Mouse (Mus musculus) macrophage (primary cell): Measurements from ENCODE around the gene Ppp4r3a. TPM values are rescaled to one million over a fixed set of nuclear protein-coding genes. Genes with fewer than 3 reads are reported as not detected.

Source experiments
- H3K27ac ChIP-seq: fragments of 350-480 bp; formaldehyde crosslinking; 2 replicates; pipeline ENCODE4 v1.9.0; 2021
- H3K36me3 ChIP-seq: fragments of 350-480 bp; formaldehyde crosslinking; 2 replicates; pipeline ENCODE4 v1.9.0; 2021; ENCODE audit errors: inconsistent target
- H3K4me3 ChIP-seq: fragments of 350-480 bp; formaldehyde crosslinking; 2 replicates; pipeline ENCODE4 v1.9.0; 2021; ENCODE audit errors: inconsistent target
- H3K79me2 ChIP-seq: fragments of 350-480 bp; formaldehyde crosslinking; 2 replicates; pipeline ENCODE4 v1.9.0; 2021; ENCODE audit errors: inconsistent target
- WGBS: methylation state at CpG from one replicate; pipeline ENCODE4 v1.1.7; 2026; ENCODE audit warnings: inconsistent platforms; ENCODE audit not compliant: missing documents; 5-methylcytosine and 5-hydroxymethylcytosine counted together
- polyA plus RNA-seq: library from polyadenylated mRNA; stranded (reverse); fragments of 250-400 nt; gene quantifications from 3 replicates; pipeline ENCODE4 v1.2.4, GENCODE M21; 2018; ENCODE audit warnings: inconsistent platforms

Gene Ppp4r3a
- polyA plus RNA-seq, 1 experiment from 2014 or later = 62.1 TPM

- H3K36me3 ChIP-seq = no peaks in the 10 kb centered on the region
- 92% methylated on average over 16 of the region's 16 CpGs for WGBS
Measured at GRCm38 (mm10) chr12:100995607-100996377, 87.7 kb downstream of the Ppp4r3a start.

GRCm38 (mm10) chr12:100994140-100995015 is 89.1 kb downstream of the Ppp4r3a start:
- Histone ChIP-seq H3K4me3 (no peak overlapping the region), H3K27ac (no peak overlapping the region), H3K79me2 (no peaks in the 10 kb centered on the region), H3K36me3 (no peaks in the 10 kb centered on the region)
- WGBS = 78% methylated on average over 3 of the region's 3 CpGs

More at GRCm38 (mm10) chr12:100995607-100996377, 87.7 kb downstream of the Ppp4r3a start:
- no peak overlapping the region for H3K4me3 ChIP-seq
- H3K79me2 ChIP-seq = no peaks in the 10 kb centered on the region
- H3K27ac ChIP-seq = no peak overlapping the region

GRCm38 (mm10) chr12:100993146-100993545 is 90.4 kb downstream of the Ppp4r3a start:
- Histone ChIP-seq H3K79me2 (no peaks in the 10 kb centered on the region), H3K36me3 (no peaks in the 10 kb centered on the region), H3K27ac (no peak overlapping the region), H3K4me3 (no peak overlapping the region)
- WGBS = 63% methylated on average over 3 of the region's 3 CpGs

- Histone ChIP-seq H3K36me3 (no peaks in the 10 kb centered on the region), H3K4me3 (no peak overlapping the region), H3K79me2 (no peaks in the 10 kb centered on the region), H3K27ac (no peak overlapping the region)
- 88% methylated on average over 7 of the region's 7 CpGs for WGBS
Measured at GRCm38 (mm10) chr12:100992505-100992904, 91.0 kb downstream of the Ppp4r3a start.

GRCm38 (mm10) chr12:100991119-100991518 is 92.4 kb downstream of the Ppp4r3a start:
- no peak overlapping the region for H3K27ac ChIP-seq
- 89% methylated on average over 3 of the region's 3 CpGs for WGBS

GRCm38 (mm10) chr12:100990291-100990690 is 93.2 kb downstream of the Ppp4r3a start:
- 83% methylated on average over 12 of the region's 12 CpGs for WGBS
- Histone ChIP-seq H3K79me2 (no peaks in the 10 kb centered on the region), H3K36me3 (no peaks in the 10 kb centered on the region), H3K4me3 (no peak overlapping the region), H3K27ac (no peak overlapping the region)

More at GRCm38 (mm10) chr12:100991119-100991518, 92.4 kb downstream of the Ppp4r3a start:
- Histone ChIP-seq H3K79me2 (no peaks in the 10 kb centered on the region), H3K36me3 (no peaks in the 10 kb centered on the region), H3K4me3 (no peak overlapping the region)

- Histone ChIP-seq H3K36me3 (no peaks in the 10 kb centered on the region), H3K79me2 (no peaks in the 10 kb centered on the region), H3K27ac (no peak overlapping the region), H3K4me3 (no peak overlapping the region)
- WGBS = 57% methylated on average over 4 of the region's 4 CpGs
Measured at GRCm38 (mm10) chr12:100989780-100990288, 93.7 kb downstream of the Ppp4r3a start.

Other genes with a start within 250 kb of the Ppp4r3a start
- gene Gpr68, start 175.5 kb downstream of the Ppp4r3a start, polyA plus RNA-seq = 0.07 to 1.3 TPM (median 0.72 TPM) in 3 replicates
- gene Ccdc88c, start 54.6 kb downstream of the Ppp4r3a start, polyA plus RNA-seq = 0.21 to 1.5 TPM (median 0.47 TPM) in 3 replicates